Mouse (Mus musculus): ENCODE data around the gene Pcif1.
"Not testable (repeated sequence)": the region's sequence is repeated elsewhere in the genome, so short reads cannot be mapped to it uniquely, and the experiment has no call there.

Gene Pcif1

GRCm38 (mm10) chr2:164866741-164867551, 12.2 kb upstream of the Pcif1 start:
- DNase-seq (ENCODE audit: extremely low spot score), result no peak

GRCm38 (mm10) chr2:164867566-164867965, 11.5 kb upstream of the Pcif1 start:
- no peak for DNase-seq (ENCODE audit: extremely low spot score)

GRCm38 (mm10) chr2:164868491-164868890, 10.6 kb upstream of the Pcif1 start:
- DNase-seq (ENCODE audit: extremely low spot score), result no peak

GRCm38 (mm10) chr2:164871602-164872303, 7.4 kb upstream of the Pcif1 start:
- DNase-seq (ENCODE audit: extremely low spot score), result no peak

- no peak for DNase-seq (ENCODE audit: extremely low spot score)
Measured at GRCm38 (mm10) chr2:164873621-164874020, 5.5 kb upstream of the Pcif1 start.

GRCm38 (mm10) chr2:164874239-164874769, 4.8 kb upstream of the Pcif1 start:
- no peak for DNase-seq (ENCODE audit: extremely low spot score)

- not testable (repeated sequence) for DNase-seq (ENCODE audit: extremely low spot score)
Measured at GRCm38 (mm10) chr2:164875648-164876047, 3.5 kb upstream of the Pcif1 start.

GRCm38 (mm10) chr2:164877376-164878215, 1.5 kb upstream of the Pcif1 start:
- not testable (repeated sequence) for DNase-seq (ENCODE audit: extremely low spot score)

GRCm38 (mm10) chr2:164878509-164879227, 436 bp upstream of the Pcif1 start:
- peak; percentile 60 for DNase-seq (ENCODE audit: extremely low spot score)

- peak; percentile 99 for DNase-seq (ENCODE audit: extremely low spot score)
Measured at GRCm38 (mm10) chr2:164879568-164880277, 619 bp downstream of the Pcif1 start.

- no peak for DNase-seq (ENCODE audit: extremely low spot score)
Measured at GRCm38 (mm10) chr2:164882619-164883018, 3.5 kb downstream of the Pcif1 start.

GRCm38 (mm10) chr2:164885788-164886187, 6.7 kb downstream of the Pcif1 start:
- no peak for DNase-seq (ENCODE audit: extremely low spot score)

- no peak for DNase-seq (ENCODE audit: extremely low spot score)
Measured at GRCm38 (mm10) chr2:164886617-164887016, 7.5 kb downstream of the Pcif1 start.

GRCm38 (mm10) chr2:164888996-164889395, 9.9 kb downstream of the Pcif1 start:
- DNase-seq (ENCODE audit: extremely low spot score), result no peak

- no peak for DNase-seq (ENCODE audit: extremely low spot score)
Measured at GRCm38 (mm10) chr2:164889960-164890359, 10.9 kb downstream of the Pcif1 start.

- no peak for DNase-seq (ENCODE audit: extremely low spot score)
Measured at GRCm38 (mm10) chr2:164890411-164891049, 11.4 kb downstream of the Pcif1 start.

- DNase-seq (ENCODE audit: extremely low spot score), result no peak
Measured at GRCm38 (mm10) chr2:164891056-164891834, 12.1 kb downstream of the Pcif1 start.

- DNase-seq (ENCODE audit: extremely low spot score), result no peak
Measured at GRCm38 (mm10) chr2:164891908-164892695, 13.0 kb downstream of the Pcif1 start.

Measured in embryo, embryonic 9.5 days (tissue).